Mouse (Mus musculus) hindbrain, embryonic 16.5 days (tissue): Measurements from ENCODE around the gene Gm10644. TPM values are rescaled to one million over a fixed set of nuclear protein-coding genes. Genes with fewer than 3 reads are reported as not detected.
A peak's percentile ranks its signal among the peaks of the same experiment; 100 is the strongest.

ENCODE experiments used
- ATAC-seq: fragments of 200-750 bp; cut with Nextera tagmentation; 2 replicates; pipeline ENCODE4 v1.8.0; 2017; ENCODE audit warnings: moderate TSS enrichment, moderate library complexity
- H3K27ac ChIP-seq: fragments of 300-500 bp; sonication (generic); 2 replicates; pipeline ENCODE4 v1.5.1; 2014; ENCODE audit warnings: low read depth, mild to moderate bottlenecking, control low read depth, low read length, moderate library complexity
- H3K27me3 ChIP-seq: fragments of 300-500 bp; sonication (generic); replicated peaks from 2 replicates; pipeline ENCODE4 v1.6.1; 2014; ENCODE audit warnings: low read length; ENCODE audit not compliant: control insufficient read depth, insufficient read depth
- H3K36me3 ChIP-seq: fragments of 300-500 bp; sonication (generic); 2 replicates; pipeline ENCODE4 v1.6.1; 2014; ENCODE audit warnings: mild to moderate bottlenecking, low read length, moderate library complexity, mixed read lengths; ENCODE audit not compliant: control insufficient read depth, insufficient read depth
- H3K4me1 ChIP-seq: fragments of 300-500 bp; sonication (generic); 2 replicates; pipeline ENCODE4 v1.6.1; 2014; ENCODE audit warnings: low read depth, low read length; ENCODE audit not compliant: control insufficient read depth, insufficient read depth
- H3K4me2 ChIP-seq: fragments of 300-500 bp; sonication (generic); 2 replicates; pipeline ENCODE4 v1.6.1; 2014; ENCODE audit warnings: mild to moderate bottlenecking, low read length, control low read depth, moderate library complexity
- H3K4me3 ChIP-seq: fragments of 300-500 bp; sonication (generic); 2 replicates; pipeline ENCODE4 v1.5.1; 2014; ENCODE audit warnings: mild to moderate bottlenecking, low read length, control low read depth, moderate library complexity
- H3K9ac ChIP-seq: fragments of 300-500 bp; sonication (generic); 2 replicates; pipeline ENCODE4 v1.6.1; 2014; ENCODE audit warnings: low read depth, mild to moderate bottlenecking, control low read depth, low read length, moderate library complexity
- H3K9me3 ChIP-seq: fragments of 300-500 bp; sonication (generic); 2 replicates; pipeline ENCODE4 v1.6.1; 2014; ENCODE audit warnings: mild to moderate bottlenecking, low read length, moderate library complexity; ENCODE audit not compliant: control insufficient read depth
- WGBS: fragments of 180-500 bp; shearing (Covaris S2); extraction: QIAGEN DNeasy Blood & Tissue Kit; methylation state at CpG from one replicate; pipeline ENCODE4 v1.1.7; 2014; 5-methylcytosine and 5-hydroxymethylcytosine counted together
- polyA plus RNA-seq: library from polyadenylated mRNA; unstranded; fragments of >200 nt; fragmentation: Nextera tagmentation; extraction: Ambion mirVana; gene quantifications from 2 replicates; pipeline ENCODE4 v1.2.1, GENCODE M21; 2015

Gm10644 gene
- polyA plus RNA-seq, 1 experiment from 2014 or later = 0.98 TPM

DNA sequence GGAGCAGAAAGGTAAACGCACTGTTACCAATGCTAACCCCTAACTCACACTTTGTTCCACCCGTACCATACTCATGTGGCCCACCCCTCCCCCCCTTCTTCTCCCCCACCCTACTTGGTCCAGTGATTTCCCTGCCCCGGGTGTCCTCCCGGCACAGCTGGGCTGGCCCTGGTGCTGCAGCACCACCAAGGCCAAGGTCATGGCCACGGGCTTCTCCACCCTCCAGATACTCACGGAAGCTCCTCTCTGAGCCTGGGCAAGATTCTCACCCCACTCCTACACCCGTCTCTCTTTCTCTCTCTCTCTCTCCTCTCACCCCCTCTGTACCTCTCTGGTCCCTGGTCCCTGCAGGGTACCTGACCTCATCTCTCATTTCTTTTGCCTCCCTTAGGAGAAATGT lies 28.7 kb downstream of the Gm10644 start:
- H3K9ac ChIP-seq = no peak overlapping the region
- WGBS = 80% methylated on average over 7 of the region's 7 CpGs
- no peak overlapping the region for H3K27ac ChIP-seq
- no peaks in the 10 kb centered on the region for H3K4me1 ChIP-seq
- peaks cover 50% of the 10 kb centered on the region for H3K36me3 ChIP-seq
- H3K27me3 ChIP-seq = no peaks in the 10 kb centered on the region
- H3K4me2 ChIP-seq = no peak overlapping the region
- no peak for ATAC-seq
- no peaks in the 10 kb centered on the region for H3K9me3 ChIP-seq
- no peak overlapping the region for H3K4me3 ChIP-seq

DNA sequence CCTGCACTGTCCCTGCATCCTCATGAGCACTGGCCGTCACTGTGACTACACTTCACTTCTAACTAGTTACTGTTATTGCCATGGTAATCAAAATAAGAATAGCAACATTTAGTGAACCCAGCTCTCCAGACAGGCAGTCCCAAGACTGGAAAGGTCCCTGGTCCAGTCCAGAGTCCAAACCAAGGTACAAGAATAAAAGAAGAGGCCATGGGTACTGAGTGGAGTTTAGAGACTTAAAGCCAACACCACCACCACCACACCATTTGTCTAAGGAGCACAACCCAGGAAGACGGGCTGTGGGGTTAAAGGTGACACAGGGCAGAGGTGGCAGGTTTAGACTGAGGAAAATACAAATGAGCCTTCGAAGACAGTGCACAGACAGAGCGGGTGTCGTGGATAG lies 30.4 kb downstream of the Gm10644 start:
- H3K36me3 ChIP-seq = peaks cover 50% of the 10 kb centered on the region
- ATAC-seq = no peak

DNA sequence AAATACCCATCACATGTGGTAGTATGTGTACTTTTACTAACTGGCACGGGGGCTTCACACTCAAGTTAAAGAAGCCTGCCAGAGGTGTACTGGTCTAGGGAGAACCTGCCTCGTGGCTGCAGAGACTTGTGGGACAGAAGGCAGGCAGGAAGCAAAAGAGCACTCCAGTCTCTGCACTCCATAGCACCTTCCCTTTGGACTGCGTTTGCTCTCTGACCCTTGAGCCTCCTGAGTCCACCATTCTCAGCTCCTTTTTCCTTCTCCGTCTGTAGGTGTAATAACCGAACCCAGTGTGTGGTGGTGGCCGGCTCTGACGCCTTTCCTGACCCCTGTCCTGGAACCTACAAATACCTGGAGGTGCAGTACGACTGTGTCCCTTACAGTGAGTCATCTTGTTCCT lies 32.3 kb downstream of the Gm10644 start:
- Histone ChIP-seq H3K4me1 (no peaks in the 10 kb centered on the region), H3K4me3 (no peak overlapping the region), H3K27me3 (no peaks in the 10 kb centered on the region), H3K27ac (no peak overlapping the region), H3K9me3 (no peaks in the 10 kb centered on the region), H3K9ac (no peak overlapping the region), H3K4me2 (no peak overlapping the region), H3K36me3 (peaks cover 43% of the 10 kb centered on the region)
- ATAC-seq = no peak
- 96% methylated on average over 8 of the region's 8 CpGs for WGBS

More for the DNA sequence above, 30.4 kb downstream of the Gm10644 start:
- WGBS = 84% methylated on average over 5 of the region's 5 CpGs
- Histone ChIP-seq H3K27ac (no peak overlapping the region), H3K4me3 (no peak overlapping the region), H3K9me3 (no peaks in the 10 kb centered on the region), H3K9ac (no peak overlapping the region), H3K4me1 (no peaks in the 10 kb centered on the region), H3K27me3 (no peaks in the 10 kb centered on the region), H3K4me2 (no peak overlapping the region)

GRCm38 (mm10) chr8:83921558-83921957 lies 33.4 kb downstream of the Gm10644 start:
- Histone ChIP-seq H3K4me2 (no peak overlapping the region), H3K9me3 (no peaks in the 10 kb centered on the region), H3K27ac (no peak overlapping the region), H3K4me1 (no peaks in the 10 kb centered on the region), H3K9ac (no peak overlapping the region), H3K36me3 (peaks cover 39% of the 10 kb centered on the region), H3K27me3 (no peaks in the 10 kb centered on the region), H3K4me3 (no peak overlapping the region)
- WGBS = 72% methylated on average over 3 of the region's 3 CpGs
- 0 out of 2 replicates have a peak, but pooled peaks have one; percentile 29 for ATAC-seq

- Histone ChIP-seq H3K27me3 (no peaks in the 10 kb centered on the region), H3K4me3 (no peak overlapping the region), H3K4me2 (no peak overlapping the region), H3K27ac (no peak overlapping the region), H3K4me1 (peaks cover 17% of the 10 kb centered on the region), H3K9ac (no peak overlapping the region), H3K9me3 (no peaks in the 10 kb centered on the region), H3K36me3 (peaks cover 17% of the 10 kb centered on the region)
- ATAC-seq = no peak
- 84% methylated on average over 6 of the region's 6 CpGs for WGBS
Measured at GRCm38 (mm10) chr8:83917566-83917965, 37.4 kb downstream of the Gm10644 start.

- no peak overlapping the region for H3K9ac ChIP-seq
- 71% methylated on average over 5 of the region's 5 CpGs for WGBS
- H3K36me3 ChIP-seq = peaks cover 14% of the 10 kb centered on the region; the same call in 1 of the 2 replicates
- no peaks in the 10 kb centered on the region for H3K27me3 ChIP-seq
- ATAC-seq = no peak
- H3K4me2 ChIP-seq = no peak overlapping the region
- no peaks in the 10 kb centered on the region for H3K9me3 ChIP-seq
- peaks cover 21% of the 10 kb centered on the region for H3K4me1 ChIP-seq
- H3K4me3 ChIP-seq = no peak overlapping the region
- no peak overlapping the region for H3K27ac ChIP-seq
Measured at GRCm38 (mm10) chr8:83916015-83916414, 39.0 kb downstream of the Gm10644 start.

- Histone ChIP-seq H3K9me3 (no peaks in the 10 kb centered on the region), H3K4me2 (no peak overlapping the region), H3K27ac (no peak overlapping the region), H3K4me3 (no peak overlapping the region), H3K9ac (no peak overlapping the region), H3K4me1 (peaks cover 21% of the 10 kb centered on the region), H3K27me3 (no peaks in the 10 kb centered on the region), H3K36me3 (peaks cover 5% of the 10 kb centered on the region; the same call in 1 of the 2 replicates)
- 52% methylated on average over 4 of the region's 5 CpGs for WGBS
- ATAC-seq = no peak; the same call in 1 of the 2 replicates
Measured at GRCm38 (mm10) chr8:83914860-83915259, 40.1 kb downstream of the Gm10644 start.

DNA sequence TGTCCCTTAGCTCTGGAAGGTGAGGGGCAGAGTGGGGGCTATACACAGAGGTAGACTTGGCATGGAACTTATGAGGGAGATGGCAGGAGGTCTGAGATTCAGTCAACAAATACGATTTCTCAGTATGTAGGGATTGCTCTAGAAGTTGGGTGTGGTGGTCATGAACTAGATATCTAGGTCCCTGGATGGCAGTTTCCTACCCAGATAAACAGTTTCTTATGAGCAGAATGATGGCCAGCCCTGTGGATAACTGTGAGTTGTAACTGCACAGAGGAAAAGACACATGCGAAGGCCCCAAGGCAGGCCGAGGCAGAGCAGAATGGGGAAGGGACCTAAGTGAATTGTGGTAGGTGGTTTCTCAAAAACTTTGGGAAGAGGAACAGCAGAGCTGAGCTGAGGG lies 40.8 kb downstream of the Gm10644 start:
- Histone ChIP-seq H3K4me3 (no peak overlapping the region), H3K27me3 (no peaks in the 10 kb centered on the region), H3K4me1 (peaks cover 22% of the 10 kb centered on the region), H3K9me3 (no peaks in the 10 kb centered on the region), H3K4me2 (no peak overlapping the region), H3K9ac (no peak overlapping the region), H3K27ac (no peak overlapping the region), H3K36me3 (no peaks in the 10 kb centered on the region)
- ATAC-seq = no peak
- WGBS = 94% methylated on average over 3 of the region's 3 CpGs

DNA sequence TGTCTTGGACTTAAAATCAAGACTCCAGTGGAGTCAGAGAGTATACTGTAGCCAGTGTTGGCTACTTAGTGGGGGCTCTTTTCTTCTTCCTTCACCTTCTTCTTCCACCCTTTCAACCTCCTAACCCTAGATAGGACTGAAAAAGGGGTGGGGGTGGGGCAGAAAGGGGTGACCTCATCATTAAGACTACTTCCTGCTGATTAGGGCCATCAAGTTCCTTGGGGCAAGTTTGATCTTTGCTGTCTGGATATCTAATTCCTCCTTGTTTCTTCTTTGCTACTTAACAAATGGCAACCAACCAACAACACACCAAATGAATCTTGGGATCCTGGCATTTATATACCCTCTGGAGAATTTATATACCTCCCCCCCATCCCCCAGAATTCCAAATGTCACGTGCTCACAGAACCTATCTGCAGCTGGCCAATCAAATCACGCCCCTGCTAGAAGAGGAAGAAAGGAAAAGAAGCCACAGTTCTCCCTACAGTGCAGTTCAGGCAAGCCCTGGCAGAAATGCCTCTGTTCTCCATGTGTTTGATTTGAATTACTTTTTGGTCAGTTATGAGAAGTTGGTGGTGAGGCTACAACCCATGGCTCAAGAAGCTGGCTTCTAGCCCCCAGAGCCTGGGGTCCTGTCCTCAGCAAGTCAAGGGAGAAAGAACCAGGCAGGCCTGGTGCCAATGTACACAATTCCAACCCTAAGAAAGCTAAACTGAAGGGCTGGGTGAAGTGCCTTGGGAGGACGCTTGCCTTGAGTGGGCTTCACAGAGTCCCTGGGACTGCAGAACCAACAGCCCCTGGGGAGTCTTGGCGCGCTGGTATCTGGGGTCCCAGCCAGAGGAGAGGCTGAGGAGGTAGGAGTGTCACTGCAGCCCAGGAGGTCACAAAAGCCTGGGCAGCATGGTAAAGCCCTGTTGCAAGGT lies 42.9 kb downstream of the Gm10644 start:
- Histone ChIP-seq H3K9me3 (no peaks in the 10 kb centered on the region), H3K27ac (no peak overlapping the region), H3K36me3 (no peaks in the 10 kb centered on the region), H3K4me3 (no peak overlapping the region), H3K4me1 (peaks cover 37% of the 10 kb centered on the region), H3K27me3 (no peaks in the 10 kb centered on the region), H3K4me2 (no peak overlapping the region), H3K9ac (no peak overlapping the region)
- WGBS = 79% methylated on average over 5 of the region's 5 CpGs
- ATAC-seq = no peak
